Mouse (Mus musculus): Measurements from ENCODE around the gene Hoxc9.

DNA sequence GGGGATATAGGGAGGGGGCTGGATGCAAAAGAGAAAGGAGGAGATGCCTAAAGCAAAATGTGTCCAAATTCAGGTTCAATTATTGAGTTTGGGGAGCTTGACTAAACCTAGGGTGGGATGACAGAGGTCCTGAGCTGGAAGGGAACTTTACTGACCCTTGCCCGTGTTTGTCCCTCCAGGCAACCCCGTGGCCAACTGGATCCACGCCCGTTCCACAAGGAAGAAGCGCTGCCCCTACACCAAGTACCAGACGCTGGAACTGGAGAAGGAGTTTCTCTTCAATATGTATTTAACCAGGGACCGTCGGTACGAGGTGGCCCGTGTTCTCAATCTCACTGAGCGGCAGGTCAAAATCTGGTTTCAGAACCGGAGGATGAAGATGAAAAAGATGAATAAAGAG is 7.5 kb downstream of the Hoxc9 start:
- TF ChIP-seq CTCF (conservative IDR thresholded peaks at IDR 0.05 in 1 of 2, IDR thresholded peaks at IDR 0.05 in 1 of 2; ENCODE audit: low read depth in 2 of 2, low read length in 2 of 2): no peak
- no peak for TF ChIP-seq POLR2AphosphoS2 (IDR thresholded peaks at IDR 0.05; ENCODE audit: low read depth, low read length)
- TF ChIP-seq ZNF384 (IDR thresholded peaks at IDR 0.05; ENCODE audit: low read depth, low read length): no peak

Measured in CH12.LX (cell line).